18 mouse cellular contexts compared by ENCODE assay signal in genomic region chr19:19523629-19524028, GRCm38 (mm10).
"Had no signal": no experiment of that assay in that cellular context is flagged by ENCODE, and none has a peak within 500 bp of the region (broad histone marks: within the 10 kb centered on the region; RNA-seq: fewer than 3 reads in every experiment).

No protein-coding gene starts in this region.

- H3K9ac ChIP-seq: lung, embryonic 14.5 days; midbrain, embryonic 12.5 days; neural tube, embryonic 13.5 days; neural tube, embryonic 15.5 days had no signal

- H3K4me2 ChIP-seq: lung, embryonic 14.5 days; midbrain, embryonic 12.5 days; neural tube, embryonic 13.5 days; neural tube, embryonic 15.5 days had no signal

- H3K4me3 ChIP-seq: midbrain, embryonic 10.5 days; midbrain, embryonic 12.5 days; myocyte; neural tube, embryonic 13.5 days; neural tube, embryonic 15.5 days had no signal

- H3K36me3 ChIP-seq: midbrain, embryonic 10.5 days; midbrain, embryonic 12.5 days; neural tube, embryonic 13.5 days; neural tube, embryonic 15.5 days had no signal

- DNase-seq: lung, embryonic 14.5 days; lung, postnatal 10 days; lung, postnatal 4 days; midbrain, embryonic 14.5 days; retina, postnatal 1 day; right cerebral cortex, adult 18-20 months; right cerebral cortex, postnatal 25 days; right cerebral cortex, postnatal 4 days; spleen, adult 18-20 months; thymus, adult 18-20 months; thymus, postnatal 14 days; thymus, postnatal 36 days had no signal

- H3K27ac ChIP-seq: midbrain, embryonic 10.5 days; midbrain, embryonic 12.5 days; neural tube, embryonic 13.5 days; neural tube, embryonic 15.5 days had no signal

- H3K9me3 ChIP-seq: midbrain, embryonic 10.5 days; midbrain, embryonic 12.5 days; neural tube, embryonic 13.5 days; neural tube, embryonic 15.5 days had no signal

- H3K4me1 ChIP-seq: midbrain, embryonic 10.5 days; midbrain, embryonic 12.5 days; neural tube, embryonic 13.5 days; neural tube, embryonic 15.5 days had no signal

- H3K27me3 ChIP-seq: midbrain, embryonic 12.5 days; neural tube, embryonic 13.5 days; neural tube, embryonic 15.5 days had no signal

- ATAC-seq: midbrain, embryonic 16.5 days had no signal
